Mouse (Mus musculus) embryonic facial prominence, embryonic 13.5 days (tissue): ENCODE data around the gene Gm36210. TPM values are rescaled to one million over a fixed set of nuclear protein-coding genes. Genes with fewer than 3 reads are reported as not detected.
A peak's percentile ranks its signal among the peaks of the same experiment; 100 is the strongest.
"Not testable (repeated sequence)": the region's sequence is repeated elsewhere in the genome, so short reads cannot be mapped to it uniquely, and the experiment has no call there.

Experiments
- ATAC-seq: fragments of 200-750 bp; cut with Nextera tagmentation; 2 replicates; pipeline ENCODE4 v1.8.0; 2017; ENCODE audit warnings: low read depth; ENCODE audit not compliant: insufficient number of reproducible peaks, insufficient read depth, low FRiP score, low TSS enrichment
- H3K27ac ChIP-seq: fragments of 300-500 bp; sonication (generic); 2 replicates; pipeline ENCODE4 v1.5.1; 2015; ENCODE audit warnings: moderate library complexity, mild to moderate bottlenecking, inconsistent platforms
- H3K27me3 ChIP-seq: fragments of 300-500 bp; sonication (generic); 2 replicates; pipeline ENCODE4 v1.6.1; 2015; ENCODE audit warnings: mild to moderate bottlenecking, inconsistent platforms
- H3K36me3 ChIP-seq: fragments of 300-500 bp; sonication (generic); 2 replicates; pipeline ENCODE4 v1.6.1; 2015; ENCODE audit warnings: mild to moderate bottlenecking, inconsistent platforms
- H3K4me1 ChIP-seq: fragments of 300-500 bp; sonication (generic); 2 replicates; pipeline ENCODE4 v1.6.1; 2015; ENCODE audit warnings: inconsistent platforms
- H3K4me2 ChIP-seq: fragments of 300-500 bp; sonication (generic); 2 replicates; pipeline ENCODE4 v1.6.1; 2015; ENCODE audit warnings: moderate library complexity, mild to moderate bottlenecking, inconsistent platforms
- H3K4me3 ChIP-seq: fragments of 300-500 bp; sonication (generic); 2 replicates; pipeline ENCODE4 v1.5.1; 2015; ENCODE audit warnings: mild to moderate bottlenecking, inconsistent platforms
- H3K9ac ChIP-seq: fragments of 300-500 bp; sonication (generic); 2 replicates; pipeline ENCODE4 v1.6.1; 2015; ENCODE audit warnings: mild to moderate bottlenecking, inconsistent platforms
- H3K9me3 ChIP-seq: fragments of 300-500 bp; sonication (generic); 2 replicates; pipeline ENCODE4 v1.6.1; 2016; ENCODE audit warnings: inconsistent platforms
- WGBS: fragments of 180-500 bp; shearing (Covaris S2); methylation state at CpG from one replicate; pipeline ENCODE4 v1.1.7; 2015; ENCODE audit warnings: mixed read lengths; 5-methylcytosine and 5-hydroxymethylcytosine counted together
- polyA plus RNA-seq: library from polyadenylated mRNA; unstranded; fragments of >200 nt; fragmentation: Nextera tagmentation; extraction: Ambion mirVana; gene quantifications from 2 replicates; pipeline ENCODE4 v1.2.1, GENCODE M21; 2015

Gene Gm36210
- polyA plus RNA-seq, 1 experiment from 2014 or later, result 0.15 TPM

DNA sequence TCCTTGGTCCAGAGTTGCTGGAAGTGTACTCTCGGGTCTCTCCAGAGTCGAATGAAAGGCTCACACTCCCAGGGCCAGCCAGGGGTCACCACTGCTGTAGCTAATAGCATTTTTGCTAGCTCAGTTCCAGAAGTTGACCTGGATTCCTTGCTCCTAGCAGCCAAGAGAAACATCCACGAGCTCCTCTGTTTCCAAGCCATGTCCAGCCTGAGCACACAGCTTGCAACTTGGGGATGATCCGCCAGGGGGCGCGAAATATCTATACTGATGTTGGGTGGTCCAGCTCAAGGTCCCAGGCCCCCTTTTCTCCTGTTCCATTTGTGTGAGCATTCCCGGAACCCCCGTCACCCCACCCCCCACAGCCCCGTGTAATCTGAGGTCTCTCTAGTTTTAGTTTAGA lies 5.2 kb upstream of the Gm36210 start:
- Histone ChIP-seq H3K36me3 (no peaks in the 10 kb centered on the region), H3K27ac (peak overlapping the region; percentile 51; the same call in 1 of the 2 replicates)
- WGBS, result 31% methylated on average over 9 of the region's 9 CpGs

DNA sequence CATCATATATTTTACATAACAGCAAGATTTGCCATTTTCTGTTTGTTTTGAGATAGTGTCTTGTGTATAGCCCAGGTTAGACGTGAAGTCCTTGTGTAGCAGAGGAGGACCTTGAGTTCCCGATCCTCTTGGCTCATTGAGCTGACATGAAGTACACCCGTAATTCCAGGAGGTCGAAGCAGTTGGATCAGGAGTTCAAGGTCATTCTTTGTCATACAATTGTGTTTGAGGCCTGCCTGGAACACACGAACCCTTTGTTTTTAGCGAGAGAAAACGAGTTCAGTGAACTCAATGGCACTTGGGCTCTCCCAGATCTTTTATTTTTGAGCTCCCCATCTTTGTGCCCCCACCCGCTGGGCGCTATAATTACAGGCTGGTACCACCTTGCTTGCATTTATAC lies 3.9 kb downstream of the Gm36210 start:
- Histone ChIP-seq H3K9me3 (peaks cover 4% of the 10 kb centered on the region; the same call in 1 of the 2 replicates), H3K9ac (no peak overlapping the region), H3K36me3 (no peaks in the 10 kb centered on the region), H3K27me3 (peaks cover 29% of the 10 kb centered on the region), H3K4me3 (no peak overlapping the region), H3K4me2 (no peak overlapping the region), H3K4me1 (peaks cover 8% of the 10 kb centered on the region), H3K27ac (no peak overlapping the region)
- WGBS, result 85% methylated on average over 9 of the region's 9 CpGs
- no peak for ATAC-seq

More for the DNA sequence above, 5.2 kb upstream of the Gm36210 start:
- Histone ChIP-seq H3K4me2 (no peak overlapping the region), H3K4me1 (peaks cover 13% of the 10 kb centered on the region), H3K27me3 (no peaks in the 10 kb centered on the region), H3K4me3 (no peak overlapping the region), H3K9me3 (no peaks in the 10 kb centered on the region), H3K9ac (no peak overlapping the region)
- no peak for ATAC-seq

DNA sequence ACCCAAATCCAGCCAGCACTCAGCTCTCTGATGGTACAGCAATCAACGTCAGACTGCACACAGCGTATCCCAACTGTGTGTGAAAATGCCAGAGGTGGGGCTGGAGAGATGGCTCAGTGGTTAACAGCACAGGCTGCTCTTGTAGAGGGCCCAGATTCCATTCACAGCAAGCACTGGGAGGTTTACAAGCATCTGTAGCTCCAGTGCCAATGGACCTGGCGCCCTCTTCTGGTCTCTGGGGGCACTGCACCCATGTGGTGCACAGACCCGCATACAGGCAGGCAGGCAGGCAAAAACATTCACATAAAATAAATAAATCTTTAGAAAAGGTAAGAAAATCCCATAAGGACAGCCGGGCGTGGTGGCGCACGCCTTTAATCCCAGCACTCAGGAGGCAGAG lies 5.1 kb downstream of the Gm36210 start:
- 47% methylated on average over 8 of the region's 8 CpGs for WGBS
- ATAC-seq, result no peak

DNA sequence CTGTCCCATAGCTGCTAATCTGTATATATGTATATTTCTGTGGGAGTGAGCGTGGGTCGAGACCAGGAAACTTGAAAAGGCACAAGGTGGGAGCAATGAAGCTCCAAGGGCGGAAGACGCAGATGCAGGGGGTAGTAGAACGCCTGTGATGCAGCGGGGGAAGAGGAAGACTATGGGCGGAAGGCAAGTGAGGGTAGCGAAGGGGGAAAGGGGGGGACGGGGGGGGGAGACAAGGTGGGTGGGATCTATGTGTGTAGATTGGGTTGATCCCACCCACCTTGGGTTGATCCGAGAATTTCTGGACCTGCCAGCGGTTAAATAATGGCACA lies 5.8 kb downstream of the Gm36210 start:
- Histone ChIP-seq H3K9ac (no peak overlapping the region), H3K4me3 (peak overlapping the region; percentile 28; the same call in 1 of the 2 replicates)

More for the DNA sequence above, 5.1 kb downstream of the Gm36210 start:
- H3K4me2 ChIP-seq, result no peak overlapping the region
- H3K9ac ChIP-seq, result no peak overlapping the region
- no peak overlapping the region for H3K4me3 ChIP-seq
- peaks cover 8% of the 10 kb centered on the region for H3K4me1 ChIP-seq
- peaks cover 29% of the 10 kb centered on the region for H3K27me3 ChIP-seq
- H3K27ac ChIP-seq, result no peak overlapping the region
- H3K9me3 ChIP-seq, result peaks cover 4% of the 10 kb centered on the region; the same call in 1 of the 2 replicates
- H3K36me3 ChIP-seq, result no peaks in the 10 kb centered on the region

DNA sequence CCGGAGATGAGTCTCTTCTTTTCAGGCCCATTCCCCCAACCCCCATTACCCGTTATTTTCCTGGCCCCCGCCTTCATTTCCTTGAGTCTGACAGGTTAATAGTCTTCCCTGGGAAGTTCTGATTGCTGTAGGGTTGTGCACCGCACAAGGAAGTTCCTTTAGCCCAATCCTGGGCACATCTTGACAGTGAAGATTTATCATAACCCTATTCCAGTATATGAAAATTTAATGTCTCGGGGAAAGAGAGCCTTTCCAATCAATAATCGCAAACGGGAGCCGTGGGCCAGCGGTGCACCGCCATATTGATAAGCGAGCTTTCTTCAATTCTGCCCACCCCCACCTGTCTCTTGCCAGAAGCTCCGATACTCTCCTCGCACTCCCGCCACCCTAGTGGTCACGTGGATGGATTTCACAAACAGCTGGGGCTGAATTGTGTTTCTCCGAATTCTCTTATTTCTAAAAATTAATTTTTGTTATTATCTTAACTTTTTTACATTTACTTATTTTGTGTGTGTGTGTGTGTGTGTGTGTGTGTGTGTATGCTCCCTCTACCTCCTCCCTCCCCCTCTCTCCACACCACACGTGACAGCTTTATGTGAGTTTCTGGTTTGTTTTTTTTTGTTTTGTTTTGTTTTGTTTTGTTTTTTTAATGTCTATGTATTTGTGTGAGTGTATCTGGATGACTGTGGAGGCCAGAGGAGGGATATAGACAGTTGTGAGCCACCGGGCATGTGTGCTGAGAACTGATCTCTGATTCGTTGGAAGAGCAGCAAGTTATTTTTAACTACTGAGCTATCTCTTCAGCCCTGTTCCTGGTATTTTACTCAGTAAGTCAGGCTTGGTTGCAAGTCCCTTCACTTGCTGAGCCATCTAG lies 6.4 kb downstream of the Gm36210 start:
- peak overlapping the region; percentile 28 for H3K4me3 ChIP-seq
- peaks cover 29% of the 10 kb centered on the region for H3K27me3 ChIP-seq
- H3K4me2 ChIP-seq, result peak overlapping the region; percentile 56
- H3K36me3 ChIP-seq, result no peaks in the 10 kb centered on the region
- H3K9me3 ChIP-seq, result peaks cover 4% of the 10 kb centered on the region; the same call in 1 of the 2 replicates
- H3K27ac ChIP-seq, result no peak overlapping the region
- H3K4me1 ChIP-seq, result peaks cover 8% of the 10 kb centered on the region
- 5% methylated on average over 19 of the region's 19 CpGs for WGBS
- H3K9ac ChIP-seq, result peak overlapping the region; percentile 46
- no peak for ATAC-seq

More for the DNA sequence above, 5.8 kb downstream of the Gm36210 start:
- Histone ChIP-seq H3K4me1 (peaks cover 8% of the 10 kb centered on the region), H3K9me3 (peaks cover 4% of the 10 kb centered on the region; the same call in 1 of the 2 replicates), H3K27me3 (peaks cover 29% of the 10 kb centered on the region), H3K4me2 (peak overlapping the region; percentile 56), H3K36me3 (no peaks in the 10 kb centered on the region), H3K27ac (no peak overlapping the region)
- 21% methylated on average over 11 of the region's 11 CpGs for WGBS
- no peak for ATAC-seq

DNA sequence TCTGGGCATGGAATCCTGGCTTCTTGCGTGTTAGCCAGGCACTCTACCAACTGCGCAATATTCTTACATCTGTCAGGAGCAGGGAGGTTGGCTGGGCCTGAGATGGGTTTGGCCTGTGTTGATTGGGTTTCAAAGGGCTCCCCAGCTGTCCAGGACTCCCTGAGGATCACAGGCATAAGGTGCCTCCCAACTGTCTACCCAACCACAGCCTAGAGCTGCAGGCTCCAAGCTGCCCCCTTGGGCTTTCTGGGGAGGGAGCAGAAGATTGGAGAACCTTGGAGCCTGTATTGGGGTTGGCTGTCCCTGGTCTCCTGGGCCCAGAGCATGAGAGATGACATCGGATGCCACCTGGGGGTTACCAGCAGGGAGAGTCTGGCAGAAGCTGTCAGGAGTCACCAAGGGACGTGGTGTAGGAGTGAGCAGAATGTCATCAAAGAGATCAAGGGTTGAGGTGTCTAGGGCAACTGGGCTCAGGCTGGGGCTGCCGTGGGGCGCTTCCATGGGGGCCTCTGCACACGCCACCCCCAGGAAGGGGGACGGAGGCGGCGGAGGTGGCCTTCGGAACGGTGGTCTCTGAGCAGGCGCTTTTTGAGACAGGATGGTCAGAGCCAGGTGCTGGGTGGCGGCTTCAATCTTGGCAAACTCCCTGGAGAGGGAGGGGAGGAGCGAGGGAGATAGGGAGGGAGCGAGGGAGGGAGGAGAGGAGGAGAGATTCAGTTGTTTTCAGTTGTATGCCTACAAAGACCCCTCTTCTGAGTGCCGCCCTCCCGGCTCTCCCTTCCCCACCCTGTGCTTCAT lies 7.3 kb downstream of the Gm36210 start:
- Histone ChIP-seq H3K9ac (peak overlapping the region; percentile 46), H3K27me3 (peaks cover 29% of the 10 kb centered on the region), H3K4me3 (peak overlapping the region; percentile 28; the same call in 1 of the 2 replicates), H3K36me3 (no peaks in the 10 kb centered on the region), H3K4me2 (peak overlapping the region; percentile 56), H3K4me1 (peaks cover 8% of the 10 kb centered on the region), H3K9me3 (peaks cover 4% of the 10 kb centered on the region; the same call in 1 of the 2 replicates), H3K27ac (no peak overlapping the region)
- peak; percentile 20; the same call in 1 of the 2 replicates for ATAC-seq
- WGBS, result 17% methylated on average over 17 of the region's 18 CpGs

DNA sequence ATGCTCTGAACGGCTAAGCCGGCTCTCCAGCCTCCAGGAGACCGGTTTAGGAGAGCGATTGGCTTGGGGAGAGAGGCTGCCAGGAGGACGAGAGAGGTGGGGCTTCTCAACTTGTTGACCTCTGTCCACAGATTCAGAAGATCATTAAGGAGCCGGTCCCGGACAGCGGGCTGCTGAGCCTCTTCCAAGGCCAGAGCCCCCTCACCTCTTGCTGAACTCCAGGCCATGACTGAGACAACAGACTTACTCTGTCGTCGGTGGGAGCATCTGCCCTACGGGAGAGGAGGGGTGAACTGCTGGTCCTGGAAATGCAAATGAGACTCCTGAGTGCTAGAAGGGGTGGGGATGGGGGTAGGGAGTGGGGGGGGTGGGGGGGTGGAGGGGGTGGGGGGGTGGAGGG lies 11.1 kb downstream of the Gm36210 start:
- no peak overlapping the region for H3K9ac ChIP-seq
- H3K27me3 ChIP-seq, result peaks cover 21% of the 10 kb centered on the region
- H3K4me3 ChIP-seq, result no peak overlapping the region
- H3K36me3 ChIP-seq, result no peaks in the 10 kb centered on the region
- peaks cover 8% of the 10 kb centered on the region for H3K4me1 ChIP-seq
- H3K27ac ChIP-seq, result no peak overlapping the region
- ATAC-seq, result no peak
- WGBS, result 68% methylated on average over 11 of the region's 11 CpGs
- H3K4me2 ChIP-seq, result no peak overlapping the region
- no peaks in the 10 kb centered on the region for H3K9me3 ChIP-seq

DNA sequence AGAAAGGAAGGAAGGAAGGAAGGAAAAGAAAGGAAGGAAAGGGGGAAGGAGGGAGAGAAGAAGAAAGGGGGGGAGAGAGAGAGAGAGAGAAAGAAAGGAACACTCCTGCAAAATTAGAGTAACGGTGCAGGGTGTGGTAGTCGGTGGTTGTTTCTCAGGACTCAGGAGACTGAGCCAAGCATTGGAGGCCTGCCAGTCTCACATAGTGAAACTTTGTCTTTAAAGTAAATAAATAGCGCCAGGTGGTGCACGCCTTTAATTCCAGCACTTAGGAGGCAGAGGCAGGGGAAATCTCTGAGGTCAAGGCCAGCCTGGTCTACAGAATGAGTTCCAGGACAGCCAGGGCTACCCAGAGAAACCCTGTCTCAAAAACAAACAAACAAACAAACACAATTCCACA lies 19.6 kb downstream of the Gm36210 start:
- Histone ChIP-seq H3K27ac (no peak overlapping the region), H3K36me3 (no peaks in the 10 kb centered on the region), H3K27me3 (no peaks in the 10 kb centered on the region), H3K9ac (no peak overlapping the region), H3K4me1 (no peaks in the 10 kb centered on the region), H3K9me3 (no peaks in the 10 kb centered on the region), H3K4me3 (no peak overlapping the region), H3K4me2 (no peak overlapping the region)
- no peak for ATAC-seq
- WGBS, result 70% methylated on average over 4 of the region's 4 CpGs

DNA sequence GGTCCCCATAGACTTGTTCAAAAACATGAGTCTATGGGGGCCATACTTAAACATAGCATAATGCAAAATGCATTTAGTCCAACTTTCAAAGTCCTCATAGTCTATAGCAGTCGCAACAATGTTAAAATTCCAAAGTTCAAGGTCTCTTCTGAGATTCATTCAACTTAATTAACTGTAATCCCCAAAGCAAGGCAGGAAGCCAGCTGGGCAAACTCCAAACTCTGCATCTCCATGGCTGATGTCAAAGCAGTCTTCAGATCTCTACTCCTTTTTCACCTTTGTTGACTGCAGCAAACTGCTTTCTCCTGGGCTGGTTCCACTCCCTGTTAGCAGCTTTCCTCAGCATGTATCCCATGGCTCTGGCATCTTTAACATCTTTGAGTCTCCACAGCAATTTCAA lies 27.3 kb downstream of the Gm36210 start:
- H3K9me3 ChIP-seq, H3K27ac ChIP-seq, H3K27me3 ChIP-seq, H3K36me3 ChIP-seq, ATAC-seq, H3K9ac ChIP-seq, H3K4me2 ChIP-seq, H3K4me3 ChIP-seq: not testable (repeated sequence)
- peaks cover 13% of the 10 kb centered on the region for H3K4me1 ChIP-seq
- 82% methylated on average over 1 of the region's 1 CpGs for WGBS

DNA sequence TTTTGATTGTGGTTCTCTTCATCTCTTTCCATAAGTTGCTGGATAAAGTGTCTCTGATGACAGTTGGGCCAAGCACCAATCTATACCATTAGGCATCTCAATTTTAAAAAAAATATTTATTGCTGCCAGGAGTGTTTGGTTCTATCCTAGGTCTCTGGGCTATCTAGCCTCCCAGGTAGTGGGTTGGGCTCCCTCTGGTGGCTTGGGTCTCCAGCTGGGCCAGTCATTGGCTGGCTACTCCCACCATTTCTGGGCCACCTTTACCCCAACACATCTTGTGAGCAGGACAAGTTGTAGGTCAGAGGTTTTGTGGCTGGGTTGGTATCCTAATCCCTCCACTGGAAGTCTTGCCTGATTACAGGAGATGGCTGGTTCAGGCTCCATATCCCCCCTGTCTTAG lies 28.1 kb downstream of the Gm36210 start:
- Histone ChIP-seq H3K9ac (no peak overlapping the region), H3K4me1 (peaks cover 13% of the 10 kb centered on the region), H3K36me3 (no peaks in the 10 kb centered on the region), H3K9me3 (no peaks in the 10 kb centered on the region), H3K4me2 (peak overlapping the region; percentile 85), H3K27ac (no peak overlapping the region), H3K4me3 (no peak overlapping the region), H3K27me3 (no peaks in the 10 kb centered on the region)
- no peak for ATAC-seq

DNA sequence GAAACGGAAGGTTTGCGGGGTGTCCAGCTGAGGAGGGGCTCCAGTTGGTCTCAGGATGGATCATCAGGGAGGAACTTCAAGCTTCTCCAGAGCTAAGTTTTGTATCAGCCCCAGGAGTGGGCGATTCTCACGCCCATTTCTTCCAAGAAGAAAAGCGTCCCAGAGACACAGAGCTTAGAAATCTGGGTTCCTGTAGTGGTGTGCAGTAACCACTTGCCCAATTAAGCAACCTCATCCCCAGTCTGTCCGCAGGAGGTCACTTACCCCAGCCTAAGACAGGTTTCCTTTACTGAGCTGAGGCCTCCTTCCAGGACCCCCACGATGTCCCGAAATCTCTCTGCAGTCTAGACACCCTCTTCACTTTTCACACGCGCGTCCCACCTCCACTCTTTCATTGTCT lies 29.1 kb downstream of the Gm36210 start:
- H3K4me1 ChIP-seq, result peaks cover 13% of the 10 kb centered on the region
- no peaks in the 10 kb centered on the region for H3K9me3 ChIP-seq
- no peaks in the 10 kb centered on the region for H3K27me3 ChIP-seq
- H3K4me2 ChIP-seq, result peak overlapping the region; percentile 85
- H3K4me3 ChIP-seq, result peak overlapping the region; percentile 59
- peak overlapping the region; percentile 75 for H3K9ac ChIP-seq
- no peaks in the 10 kb centered on the region for H3K36me3 ChIP-seq
- no peak overlapping the region for H3K27ac ChIP-seq
- WGBS, result 6% methylated on average over 11 of the region's 11 CpGs
- 0 out of 2 replicates have a peak, but pooled peaks have one; percentile 15 for ATAC-seq
